Mouse (Mus musculus): Measurements from ENCODE around the gene Glis3. TPM values are rescaled to one million over a fixed set of nuclear protein-coding genes. Genes with fewer than 3 reads are reported as not detected.

Glis3 gene
- polyA plus RNA-seq, 1 experiment from 2014 or later: 4.4 TPM

DNA sequence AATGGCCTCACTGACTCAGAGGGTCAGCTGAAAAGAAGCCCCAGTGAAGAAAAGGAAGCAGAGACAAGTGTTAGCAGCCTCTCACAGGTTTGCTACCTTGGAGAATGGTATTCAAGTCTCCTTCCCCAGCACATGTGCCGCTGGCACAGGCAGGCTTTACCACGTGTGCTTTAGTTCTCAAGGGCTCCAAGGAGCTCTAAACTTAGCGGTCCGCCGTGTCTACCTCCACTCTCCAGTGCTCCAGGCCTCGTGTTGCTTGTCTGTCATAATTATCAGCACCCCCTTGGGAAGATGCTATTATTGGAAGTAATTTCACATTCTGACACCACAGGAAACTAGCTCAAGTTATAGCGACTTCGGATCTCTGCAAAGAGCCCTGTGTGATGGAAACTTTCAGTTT is 344.0 kb downstream of the Glis3 start:
- DNase-seq: peak; percentile 48
- ATAC-seq (ENCODE audit: low FRiP score, low TSS enrichment): no peak
- no peak overlapping the region for H3K4me2 ChIP-seq (ENCODE audit: low read length)
- no peak overlapping the region for H3K27ac ChIP-seq (replicated peaks; ENCODE audit: low read depth, low read length)
- H3K9me3 ChIP-seq (ENCODE audit: control insufficient read depth, low read length): no peaks in the 10 kb centered on the region
- peaks cover 37% of the 10 kb centered on the region for H3K4me1 ChIP-seq (ENCODE audit: control insufficient read depth, insufficient read depth, low read length)
- H3K27me3 ChIP-seq (ENCODE audit: control insufficient read depth, insufficient read depth, low read length): peaks cover 28% of the 10 kb centered on the region
- no peak overlapping the region for H3K4me3 ChIP-seq (replicated peaks; ENCODE audit: low read depth, low read length)
- no peaks in the 10 kb centered on the region for H3K36me3 ChIP-seq (ENCODE audit: control insufficient read depth, insufficient read depth, low read length)
- WGBS: 25% methylated on average over 8 of the region's 8 CpGs
- H3K9ac ChIP-seq (replicated peaks; ENCODE audit: low read length): no peak overlapping the region

DNA sequence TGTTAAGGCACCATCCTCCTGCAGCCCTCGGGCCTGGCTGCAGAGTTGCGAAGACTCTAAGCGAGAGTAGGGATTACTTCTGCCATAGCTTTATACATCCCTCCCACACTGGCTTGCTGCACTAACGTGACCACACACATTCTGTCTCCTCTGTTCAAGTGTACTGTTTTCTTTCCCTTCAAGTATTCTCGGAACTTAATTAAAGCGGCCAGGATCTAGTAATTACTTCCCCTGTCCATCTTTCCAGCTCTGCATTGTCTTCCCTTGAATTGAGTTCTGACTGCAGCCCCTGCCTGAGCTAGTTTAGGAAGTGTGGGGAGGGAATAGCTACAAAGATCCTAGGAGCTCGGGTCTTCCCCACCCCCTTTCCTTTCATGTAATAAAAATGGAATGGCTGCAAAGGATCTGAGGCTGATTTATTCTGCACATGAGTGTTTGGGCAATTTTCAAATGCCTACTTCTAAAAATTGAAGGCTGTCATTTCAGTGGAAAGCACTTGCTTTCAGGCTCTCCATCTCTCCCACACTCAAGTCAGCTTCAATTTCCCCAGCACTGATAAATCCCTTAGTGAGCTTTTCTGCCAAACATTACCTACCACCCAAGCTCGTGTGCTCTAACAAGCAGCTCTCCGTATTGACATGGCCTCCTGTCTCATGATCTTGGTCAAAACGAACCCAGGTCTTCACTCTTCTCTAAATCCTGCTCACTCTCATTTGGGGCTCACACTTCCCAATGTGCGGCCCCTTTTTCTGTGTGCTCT is 346.7 kb downstream of the Glis3 start:
- DNase-seq (peak; percentile 56), ATAC-seq (ENCODE audit: low FRiP score, low TSS enrichment) (no peak)
- no peak overlapping the region for H3K9ac ChIP-seq (replicated peaks; ENCODE audit: low read length)
- no peak overlapping the region for H3K4me2 ChIP-seq (ENCODE audit: low read length)
- H3K27ac ChIP-seq (replicated peaks; ENCODE audit: low read depth, low read length): no peak overlapping the region; the same call in 1 of the 2 replicates
- H3K27me3 ChIP-seq (ENCODE audit: control insufficient read depth, insufficient read depth, low read length): peaks cover 26% of the 10 kb centered on the region
- peaks cover 40% of the 10 kb centered on the region for H3K4me1 ChIP-seq (ENCODE audit: control insufficient read depth, insufficient read depth, low read length)
- 13% methylated on average over 11 of the region's 11 CpGs for WGBS
- no peaks in the 10 kb centered on the region for H3K36me3 ChIP-seq (ENCODE audit: control insufficient read depth, insufficient read depth, low read length)
- no peaks in the 10 kb centered on the region for H3K9me3 ChIP-seq (ENCODE audit: control insufficient read depth, low read length)
- H3K4me3 ChIP-seq (replicated peaks; ENCODE audit: low read depth, low read length): no peak overlapping the region

DNA sequence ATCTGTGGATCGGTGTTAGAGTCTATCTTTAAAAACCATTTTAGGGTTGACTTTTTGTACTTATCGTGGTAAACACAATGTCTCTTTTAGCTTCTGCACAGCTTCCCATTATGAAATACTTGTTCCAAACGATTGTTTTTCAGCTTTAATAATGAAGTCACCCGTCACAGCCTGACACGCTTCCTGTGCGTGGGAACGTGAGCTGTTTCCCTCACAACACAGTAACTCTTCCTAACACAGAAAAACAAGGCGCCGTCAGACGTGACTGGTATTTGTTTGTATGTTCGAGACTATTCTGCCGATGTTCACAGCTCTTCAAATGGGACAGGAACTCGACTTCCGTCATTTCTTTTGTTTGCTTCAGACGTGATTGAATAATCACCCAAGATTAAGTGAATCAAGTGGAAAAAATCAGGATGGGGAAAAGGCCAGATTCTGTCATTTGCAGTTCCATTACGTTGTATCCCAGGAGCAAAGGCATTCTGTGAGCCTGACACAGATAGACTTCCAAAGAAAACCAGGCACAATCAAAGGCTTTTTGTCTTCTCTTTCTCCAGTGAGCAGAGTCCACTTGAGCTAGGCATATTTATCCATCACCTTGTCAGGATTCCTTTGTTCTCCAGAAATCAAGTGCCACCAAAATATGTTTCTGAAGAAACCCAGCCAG is 351.3 kb downstream of the Glis3 start:
- Histone ChIP-seq H3K27ac (replicated peaks; ENCODE audit: low read depth, low read length) (no peak overlapping the region), H3K27me3 (ENCODE audit: control insufficient read depth, insufficient read depth, low read length) (peaks cover 26% of the 10 kb centered on the region), H3K4me1 (ENCODE audit: control insufficient read depth, insufficient read depth, low read length) (peaks cover 17% of the 10 kb centered on the region), H3K4me3 (replicated peaks; ENCODE audit: low read depth, low read length) (no peak overlapping the region), H3K36me3 (ENCODE audit: control insufficient read depth, insufficient read depth, low read length) (no peaks in the 10 kb centered on the region), H3K9ac (replicated peaks; ENCODE audit: low read length) (no peak overlapping the region), H3K9me3 (ENCODE audit: control insufficient read depth, low read length) (no peaks in the 10 kb centered on the region), H3K4me2 (ENCODE audit: low read length) (no peak overlapping the region)
- WGBS: 27% methylated on average over 16 of the region's 16 CpGs
- no peak for DNase-seq
- no peak for ATAC-seq (ENCODE audit: low FRiP score, low TSS enrichment)

DNA sequence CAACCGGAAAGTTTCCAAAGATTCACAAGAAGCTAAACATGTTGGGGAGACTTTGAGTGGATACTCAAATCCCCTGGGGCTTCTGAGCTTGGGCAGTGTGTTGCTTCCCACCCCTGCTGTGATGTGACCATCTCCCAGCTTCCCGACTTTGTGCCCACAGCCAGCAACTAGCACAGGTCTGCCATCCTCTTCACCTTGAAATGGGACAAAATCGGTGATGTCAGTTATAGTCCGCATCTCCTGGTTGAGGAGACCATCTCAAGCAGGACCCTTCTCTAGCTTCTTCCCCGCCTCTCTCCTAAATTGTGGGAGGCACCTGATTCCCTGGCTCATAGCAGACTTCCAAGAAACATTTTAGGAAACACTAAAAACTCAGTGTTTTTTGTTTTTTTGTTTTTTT is 352.3 kb downstream of the Glis3 start:
- WGBS: 93% methylated on average over 5 of the region's 5 CpGs
- Histone ChIP-seq H3K4me1 (ENCODE audit: control insufficient read depth, insufficient read depth, low read length) (peaks cover 6% of the 10 kb centered on the region), H3K27me3 (ENCODE audit: control insufficient read depth, insufficient read depth, low read length) (peaks cover 24% of the 10 kb centered on the region), H3K36me3 (ENCODE audit: control insufficient read depth, insufficient read depth, low read length) (no peaks in the 10 kb centered on the region), H3K27ac (replicated peaks; ENCODE audit: low read depth, low read length) (no peak overlapping the region), H3K9ac (replicated peaks; ENCODE audit: low read length) (no peak overlapping the region), H3K4me2 (ENCODE audit: low read length) (no peak overlapping the region), H3K9me3 (ENCODE audit: control insufficient read depth, low read length) (no peaks in the 10 kb centered on the region), H3K4me3 (replicated peaks; ENCODE audit: low read depth, low read length) (no peak overlapping the region)
- ATAC-seq (ENCODE audit: low FRiP score, low TSS enrichment) (no peak), DNase-seq (no peak)

DNA sequence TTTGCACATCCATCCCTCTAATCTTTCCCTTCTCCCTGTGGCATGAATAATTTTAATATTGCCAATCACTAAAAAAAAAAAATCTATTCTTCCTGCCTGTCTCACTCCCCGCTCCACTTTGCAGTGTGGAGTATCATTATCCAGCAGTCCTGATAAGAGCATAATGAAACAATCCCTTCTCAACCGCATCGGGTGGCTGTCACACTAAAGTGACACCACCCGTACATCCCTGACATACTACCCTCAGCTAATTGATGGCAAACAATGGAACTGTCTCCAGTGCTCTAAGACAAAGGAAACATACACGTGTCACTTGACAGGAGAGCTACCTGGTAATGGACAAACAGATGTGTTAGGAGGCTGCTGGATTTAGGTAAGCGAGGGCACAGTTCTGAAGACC is 373.8 kb downstream of the Glis3 start:
- H3K9me3 ChIP-seq (ENCODE audit: control insufficient read depth, low read length): no peaks in the 10 kb centered on the region
- H3K4me2 ChIP-seq (ENCODE audit: low read length): no peak overlapping the region
- no peaks in the 10 kb centered on the region for H3K36me3 ChIP-seq (ENCODE audit: control insufficient read depth, insufficient read depth, low read length)
- H3K9ac ChIP-seq (replicated peaks; ENCODE audit: low read length): no peak overlapping the region
- no peak overlapping the region for H3K4me3 ChIP-seq (replicated peaks; ENCODE audit: low read depth, low read length)
- H3K27ac ChIP-seq (replicated peaks; ENCODE audit: low read depth, low read length): peak overlapping the region; percentile 53
- 0 out of 2 replicates have a peak, but pooled peaks cover 4% of the 10 kb centered on the region for H3K27me3 ChIP-seq (ENCODE audit: control insufficient read depth, insufficient read depth, low read length)
- WGBS: 24% methylated on average over 6 of the region's 6 CpGs
- ATAC-seq (ENCODE audit: low FRiP score, low TSS enrichment): peak; percentile 17; the same call in 1 of the 2 replicates
- peaks cover 22% of the 10 kb centered on the region for H3K4me1 ChIP-seq (ENCODE audit: control insufficient read depth, insufficient read depth, low read length)
- DNase-seq: peak; percentile 41

DNA sequence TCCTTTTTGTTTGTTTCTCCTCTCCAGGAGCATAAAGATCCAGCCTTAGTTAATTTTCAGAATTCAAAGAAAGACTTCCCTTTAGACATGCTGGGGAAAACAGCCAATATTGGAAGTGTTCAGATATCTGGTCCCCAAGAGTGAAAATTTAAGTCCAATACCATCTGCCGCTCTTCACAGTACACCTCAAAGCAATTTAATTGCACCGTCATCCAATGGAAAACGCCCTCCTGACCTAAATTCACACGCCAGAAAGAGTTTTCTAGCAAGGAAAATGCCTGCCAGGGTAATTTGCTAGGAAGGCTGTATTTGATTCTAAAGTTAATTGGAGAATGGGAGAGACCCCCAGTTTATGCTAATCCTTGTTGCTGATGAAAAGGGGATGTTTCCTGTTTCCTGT is 374.4 kb downstream of the Glis3 start:
- H3K27ac ChIP-seq (replicated peaks; ENCODE audit: low read depth, low read length): peak overlapping the region; percentile 53
- H3K4me1 ChIP-seq (ENCODE audit: control insufficient read depth, insufficient read depth, low read length): peaks cover 22% of the 10 kb centered on the region
- H3K4me3 ChIP-seq (replicated peaks; ENCODE audit: low read depth, low read length): no peak overlapping the region
- H3K36me3 ChIP-seq (ENCODE audit: control insufficient read depth, insufficient read depth, low read length): no peaks in the 10 kb centered on the region
- DNase-seq (peak; percentile 55), ATAC-seq (ENCODE audit: low FRiP score, low TSS enrichment) (no peak)
- WGBS: 25% methylated on average over 4 of the region's 4 CpGs
- H3K27me3 ChIP-seq (ENCODE audit: control insufficient read depth, insufficient read depth, low read length): 0 out of 2 replicates have a peak, but pooled peaks cover 4% of the 10 kb centered on the region
- H3K9ac ChIP-seq (replicated peaks; ENCODE audit: low read length): no peak overlapping the region
- peak overlapping the region; percentile 7; the same call in 1 of the 2 replicates for H3K4me2 ChIP-seq (ENCODE audit: low read length)
- H3K9me3 ChIP-seq (ENCODE audit: control insufficient read depth, low read length): no peaks in the 10 kb centered on the region

DNA sequence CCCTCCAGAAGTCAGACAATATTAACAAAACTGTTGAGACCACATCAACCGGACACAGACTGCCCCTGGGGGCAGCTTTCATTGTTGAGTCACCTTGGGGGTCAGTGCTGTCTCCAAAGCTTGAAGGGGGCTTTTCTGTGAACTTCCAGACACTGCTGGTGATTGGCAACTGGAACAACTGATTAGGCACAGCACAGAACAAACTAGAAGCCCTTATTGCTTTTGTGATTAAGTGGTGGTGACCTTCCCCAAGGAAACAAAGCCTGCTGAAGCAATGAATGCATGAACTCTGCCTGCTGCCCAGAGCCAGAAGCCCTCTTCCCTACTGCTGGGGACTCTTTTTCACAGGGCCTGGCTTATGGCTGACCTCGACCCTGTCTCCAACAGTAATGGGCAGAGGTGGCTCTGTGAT is 377.0 kb downstream of the Glis3 start:
- ATAC-seq (ENCODE audit: low FRiP score, low TSS enrichment) (no peak), DNase-seq (no peak)
- no peak overlapping the region for H3K4me2 ChIP-seq (ENCODE audit: low read length)
- 3% methylated on average over 2 of the region's 2 CpGs for WGBS
- H3K9me3 ChIP-seq (ENCODE audit: control insufficient read depth, low read length): no peaks in the 10 kb centered on the region
- H3K27ac ChIP-seq (replicated peaks; ENCODE audit: low read depth, low read length): no peak overlapping the region
- 0 out of 2 replicates have a peak, but pooled peaks cover 4% of the 10 kb centered on the region for H3K27me3 ChIP-seq (ENCODE audit: control insufficient read depth, insufficient read depth, low read length)
- no peaks in the 10 kb centered on the region for H3K36me3 ChIP-seq (ENCODE audit: control insufficient read depth, insufficient read depth, low read length)
- H3K4me1 ChIP-seq (ENCODE audit: control insufficient read depth, insufficient read depth, low read length): peaks cover 25% of the 10 kb centered on the region
- no peak overlapping the region for H3K9ac ChIP-seq (replicated peaks; ENCODE audit: low read length)
- H3K4me3 ChIP-seq (replicated peaks; ENCODE audit: low read depth, low read length): no peak overlapping the region

DNA sequence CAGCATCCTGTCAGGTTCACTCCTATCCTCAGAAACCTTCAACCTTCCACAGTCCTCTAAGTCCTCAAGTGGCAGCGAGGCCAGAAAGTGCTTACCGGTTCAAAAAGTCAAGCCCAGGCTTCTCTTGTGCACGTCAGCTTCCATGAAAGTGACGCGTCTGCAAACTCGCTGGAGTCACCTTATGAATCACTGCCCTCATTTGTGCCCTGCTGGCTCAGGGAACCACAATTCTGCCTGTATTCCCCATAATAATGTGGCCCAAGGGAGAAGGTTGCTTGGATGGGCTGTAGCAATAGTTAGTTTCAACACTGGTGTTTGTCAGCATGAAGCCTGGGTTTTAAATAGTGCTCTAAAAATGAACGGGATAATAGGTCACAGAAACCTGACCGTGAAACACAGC is 379.7 kb downstream of the Glis3 start:
- WGBS: 89% methylated on average over 8 of the region's 8 CpGs
- Histone ChIP-seq H3K9me3 (ENCODE audit: control insufficient read depth, low read length) (no peaks in the 10 kb centered on the region), H3K4me3 (replicated peaks; ENCODE audit: low read depth, low read length) (no peak overlapping the region), H3K4me2 (ENCODE audit: low read length) (no peak overlapping the region), H3K9ac (replicated peaks; ENCODE audit: low read length) (no peak overlapping the region), H3K27me3 (ENCODE audit: control insufficient read depth, insufficient read depth, low read length) (no peaks in the 10 kb centered on the region), H3K27ac (replicated peaks; ENCODE audit: low read depth, low read length) (no peak overlapping the region), H3K4me1 (ENCODE audit: control insufficient read depth, insufficient read depth, low read length) (peaks cover 12% of the 10 kb centered on the region; the same call in 1 of the 2 replicates), H3K36me3 (ENCODE audit: control insufficient read depth, insufficient read depth, low read length) (no peaks in the 10 kb centered on the region)
- no peak for ATAC-seq (ENCODE audit: low FRiP score, low TSS enrichment)
- DNase-seq: no peak

Measured in midbrain, embryonic 14.5 days (tissue).